Mouse (Mus musculus) liver, embryonic 11.5 days (tissue): ENCODE measurements around the gene Actn2. TPM values are rescaled to one million over a fixed set of nuclear protein-coding genes. Genes with fewer than 3 reads are reported as not detected.

Experiments used
- ATAC-seq: fragments of 200-750 bp; cut with Nextera tagmentation; replicated peaks from 2 replicates; pipeline ENCODE4 v1.8.0; 2017; ENCODE audit warnings: moderate number of reproducible peaks, mild to moderate bottlenecking, moderate TSS enrichment, moderate library complexity; ENCODE audit not compliant: low FRiP score
- DNase-seq: peaks from one replicate; pipeline ENCODE4 v3.0.0-alpha.2; 2017; ENCODE audit warnings: low spot score
- H3K27ac ChIP-seq: fragments of 300-500 bp; sonication (generic); 2 replicates; pipeline ENCODE4 v1.5.1; 2014; ENCODE audit warnings: mild to moderate bottlenecking, low read depth, low read length, control low read depth
- H3K27me3 ChIP-seq: fragments of 300-500 bp; sonication (generic); replicated peaks from 2 replicates; pipeline ENCODE4 v1.6.1; 2014; ENCODE audit warnings: low read length, mixed read lengths; ENCODE audit not compliant: control insufficient read depth, insufficient read depth
- H3K36me3 ChIP-seq: fragments of 300-500 bp; sonication (generic); 2 replicates; pipeline ENCODE4 v1.6.1; 2014; ENCODE audit warnings: mild to moderate bottlenecking, low read length, moderate library complexity, mixed read lengths; ENCODE audit not compliant: control insufficient read depth, insufficient read depth
- H3K4me1 ChIP-seq: fragments of 300-500 bp; sonication (generic); replicated peaks from 2 replicates; pipeline ENCODE4 v1.6.1; 2014; ENCODE audit warnings: low read length, mixed read lengths; ENCODE audit not compliant: control insufficient read depth, insufficient read depth
- H3K4me2 ChIP-seq: fragments of 300-500 bp; sonication (generic); 2 replicates; pipeline ENCODE4 v1.6.1; 2014; ENCODE audit warnings: mild to moderate bottlenecking, control low read depth, moderate library complexity
- H3K4me3 ChIP-seq: fragments of 300-500 bp; sonication (generic); 2 replicates; pipeline ENCODE4 v1.5.1; 2014; ENCODE audit warnings: low read depth, low read length, control low read depth
- H3K9ac ChIP-seq: fragments of 300-500 bp; sonication (generic); 2 replicates; pipeline ENCODE4 v1.6.1; 2014; ENCODE audit warnings: low read depth, low read length, control low read depth
- H3K9me3 ChIP-seq: fragments of 300-500 bp; sonication (generic); 2 replicates; pipeline ENCODE4 v1.6.1; 2016; ENCODE audit warnings: low read length, inconsistent platforms, mixed read lengths; ENCODE audit not compliant: control insufficient read depth
- WGBS: fragments of 180-500 bp; shearing (Covaris S2); extraction: QIAGEN DNeasy Blood & Tissue Kit; methylation state at CpG from one replicate; pipeline ENCODE4 v1.1.7; 2014; 5-methylcytosine and 5-hydroxymethylcytosine counted together
- polyA plus RNA-seq: library from polyadenylated mRNA; unstranded; fragments of >200 nt; fragmentation: Nextera tagmentation; extraction: Ambion mirVana; gene quantifications from 2 replicates; pipeline ENCODE4 v1.2.1, GENCODE M21; 2014

Gene Actn2
- polyA plus RNA-seq, 1 experiment from 2014 or later = 7.2 TPM

DNA sequence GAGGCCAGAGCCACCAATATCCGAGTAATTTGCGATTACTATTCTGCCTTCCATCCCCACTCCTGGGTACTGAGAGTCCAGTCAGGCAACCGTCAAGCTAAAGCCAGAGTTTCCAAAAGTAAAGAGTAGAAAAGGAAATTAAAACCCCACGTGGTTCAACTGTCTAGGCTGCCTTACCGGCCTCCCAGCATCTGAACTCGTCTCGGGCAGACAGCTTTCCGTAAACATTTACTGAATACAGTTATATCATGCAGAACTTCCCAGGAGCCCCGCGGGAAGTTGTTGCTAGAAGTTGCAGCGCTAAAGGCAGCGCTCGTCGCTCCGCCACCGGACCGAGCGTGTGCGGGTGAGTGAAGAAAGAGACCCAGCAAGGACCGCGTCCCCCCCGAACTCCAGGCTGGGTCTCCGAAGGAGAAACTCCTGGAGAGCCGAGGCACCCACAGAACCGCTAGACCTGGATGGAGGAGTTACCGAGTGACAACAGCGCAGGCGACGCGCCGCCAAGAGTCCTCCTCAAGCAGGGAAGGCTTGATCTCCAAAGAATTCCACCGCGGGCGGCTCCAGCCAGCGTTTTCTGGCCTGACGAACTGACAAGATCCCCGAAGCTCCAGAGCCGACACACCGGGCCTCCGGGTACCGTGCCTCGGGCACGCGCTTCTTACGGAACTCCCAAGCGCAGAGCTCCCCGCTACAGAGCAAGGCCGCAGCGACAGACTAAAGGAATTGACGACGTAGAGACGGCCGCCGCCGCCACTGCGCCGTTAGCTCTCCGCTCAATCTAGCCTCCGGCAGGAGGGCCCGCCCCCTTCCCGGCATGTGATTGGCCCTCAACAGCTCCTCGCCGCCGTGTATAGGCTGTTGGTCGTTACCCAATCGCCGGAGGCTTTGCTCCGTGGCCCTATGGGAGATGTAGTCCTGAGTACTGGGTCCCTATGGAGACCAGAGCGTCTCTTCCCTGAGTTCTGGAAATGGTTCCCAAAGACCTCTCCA, 82.9 kb downstream of the Actn2 start, which contains the start of gene Mtr:
TSS of gene Mtr (minus strand) at position 723 of the 990 bp plus-strand sequence.
- peak; percentile 100 for ATAC-seq
- DNase-seq = peak; percentile 89
- under 1% methylated on average over 69 of the region's 69 CpGs for WGBS
- H3K4me2 ChIP-seq = peak within 1 kb of the TSS; percentile 68
- peaks cover 8% of the 10 kb centered on the region for H3K9me3 ChIP-seq
- H3K9ac ChIP-seq = peak within 1 kb of the TSS; percentile 90
- peak within 1 kb of the TSS; percentile 88 for H3K4me3 ChIP-seq
- no peaks in the 10 kb centered on the region for H3K27me3 ChIP-seq
- H3K27ac ChIP-seq = peak within 1 kb of the TSS; percentile 82
- no peaks in the 10 kb centered on the region for H3K36me3 ChIP-seq
- H3K4me1 ChIP-seq = peaks cover 7% of the 10 kb centered on the region

DNA sequence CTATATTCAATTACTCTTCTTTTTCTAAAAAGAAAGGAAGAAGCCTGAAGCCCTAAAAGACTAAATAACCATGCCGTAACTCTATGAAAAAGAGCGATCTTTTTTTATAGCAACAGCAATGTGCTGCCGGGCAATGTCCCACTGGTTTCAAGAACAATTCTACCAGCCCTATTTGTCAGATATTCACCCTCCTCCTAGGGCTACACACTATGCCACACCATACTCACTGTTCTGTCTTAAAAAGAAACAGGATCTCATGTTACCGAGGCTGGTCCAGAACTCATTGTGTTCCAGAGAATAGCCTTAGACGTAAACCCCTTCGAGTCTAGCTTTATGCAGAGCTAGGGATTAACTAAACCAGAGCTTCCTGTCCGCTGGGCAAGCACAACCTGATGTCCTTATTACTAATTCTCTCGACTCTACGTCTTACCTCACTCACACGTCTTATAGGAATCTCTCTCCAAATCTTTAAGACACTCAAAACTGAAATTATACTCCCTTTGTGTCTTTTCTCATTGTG, 83.6 kb downstream of the Actn2 start:
- Histone ChIP-seq H3K27me3 (no peaks in the 10 kb centered on the region), H3K4me2 (peak overlapping the region; percentile 68), H3K36me3 (no peaks in the 10 kb centered on the region), H3K9me3 (peaks cover 8% of the 10 kb centered on the region), H3K4me3 (peak overlapping the region; percentile 88), H3K9ac (peak overlapping the region; percentile 90), H3K27ac (peak overlapping the region; percentile 82), H3K4me1 (peaks cover 7% of the 10 kb centered on the region)
- WGBS = 18% methylated on average over 10 of the region's 10 CpGs
- DNase-seq = peak; percentile 38
- ATAC-seq = no peak

DNA sequence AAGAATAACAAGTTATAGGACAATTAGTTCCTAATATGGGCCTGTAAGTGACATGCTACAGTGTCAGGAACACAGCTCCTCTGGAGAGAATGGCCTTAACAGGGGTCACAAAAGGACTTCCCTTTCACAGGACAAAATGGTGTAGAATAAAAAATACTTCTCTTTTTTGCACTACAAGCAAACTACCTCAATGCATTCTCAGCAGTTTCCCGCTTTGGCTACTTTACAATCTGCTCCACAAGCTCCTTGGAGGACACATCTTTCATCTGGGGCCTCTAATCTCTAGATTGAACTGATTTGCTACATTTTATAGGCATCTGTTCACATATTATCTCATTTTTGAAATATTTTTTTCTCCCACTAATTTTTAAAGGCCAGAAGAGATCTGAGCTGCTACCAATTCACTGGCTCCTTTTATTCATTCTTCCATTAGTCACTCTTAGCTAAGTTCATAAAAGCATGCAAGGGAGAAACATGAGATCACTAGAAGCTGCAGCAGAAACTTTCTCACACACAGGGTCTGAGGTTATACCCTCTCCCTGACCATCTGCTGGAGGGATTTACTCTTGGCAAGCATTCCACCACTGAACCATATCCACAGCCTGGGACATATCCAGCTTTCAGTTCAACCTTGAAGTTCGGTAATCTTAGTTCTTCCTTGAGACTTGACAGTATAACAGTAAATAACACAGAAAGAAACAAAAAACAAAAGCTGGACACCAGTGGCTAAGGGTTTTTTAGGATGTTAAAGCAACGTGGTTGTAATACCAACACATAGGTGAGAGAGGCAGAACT, 84.5 kb downstream of the Actn2 start:
- Histone ChIP-seq H3K4me3 (peak overlapping the region; percentile 88), H3K9me3 (peaks cover 2% of the 10 kb centered on the region; the same call in 1 of the 2 replicates), H3K27me3 (no peaks in the 10 kb centered on the region), H3K27ac (no peak overlapping the region), H3K9ac (peak overlapping the region; percentile 90), H3K4me2 (peak overlapping the region; percentile 68), H3K36me3 (peaks cover 2% of the 10 kb centered on the region; the same call in 1 of the 2 replicates), H3K4me1 (peaks cover 7% of the 10 kb centered on the region)
- no peak for DNase-seq
- 71% methylated on average over 3 of the region's 3 CpGs for WGBS
- no peak for ATAC-seq

DNA sequence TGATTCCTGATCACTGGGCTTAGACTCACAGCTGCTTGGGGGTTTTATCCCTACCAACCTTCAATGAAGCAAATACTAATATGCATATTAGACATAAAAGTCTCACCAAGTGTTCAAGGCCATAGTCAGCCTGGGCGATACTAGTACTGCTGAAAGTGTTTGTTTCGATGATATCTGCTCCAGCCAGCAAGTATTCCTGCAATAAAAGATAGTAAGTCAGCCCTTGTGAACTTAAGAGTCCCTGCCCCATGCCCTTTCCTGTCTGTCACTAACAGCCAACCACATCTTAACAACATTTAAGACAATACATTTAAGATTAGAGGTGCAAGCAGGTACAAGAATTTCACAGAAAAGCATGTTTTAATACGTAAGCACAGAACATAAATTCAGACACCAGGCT, 90.1 kb downstream of the Actn2 start:
- Histone ChIP-seq H3K27me3 (no peaks in the 10 kb centered on the region), H3K4me2 (no peak overlapping the region), H3K36me3 (peaks cover 15% of the 10 kb centered on the region; the same call in 1 of the 2 replicates), H3K27ac (no peak overlapping the region), H3K4me3 (no peak overlapping the region), H3K9ac (no peak overlapping the region), H3K9me3 (no peaks in the 10 kb centered on the region), H3K4me1 (peaks cover 3% of the 10 kb centered on the region; the same call in 1 of the 2 replicates)
- WGBS = 68% methylated on average over 3 of the region's 3 CpGs
- ATAC-seq (peak; percentile 74), DNase-seq (no peak)

GRCm38 (mm10) chr13:12249195-12249898, 91.2 kb downstream of the Actn2 start:
- Histone ChIP-seq H3K27ac (no peak overlapping the region; the same call in 1 of the 2 replicates), H3K4me3 (no peak overlapping the region), H3K4me1 (no peaks in the 10 kb centered on the region), H3K36me3 (peaks cover 15% of the 10 kb centered on the region; the same call in 1 of the 2 replicates), H3K27me3 (no peaks in the 10 kb centered on the region), H3K9ac (no peak overlapping the region), H3K4me2 (no peak overlapping the region), H3K9me3 (no peaks in the 10 kb centered on the region)
- DNase-seq (no peak), ATAC-seq (no peak)
- WGBS = 75% methylated on average over 8 of the region's 8 CpGs

- no peak overlapping the region for H3K9ac ChIP-seq
- H3K36me3 ChIP-seq = peaks cover 29% of the 10 kb centered on the region
- no peak overlapping the region for H3K4me3 ChIP-seq
- no peak overlapping the region for H3K4me2 ChIP-seq
- 91% methylated on average over 2 of the region's 2 CpGs for WGBS
- no peak overlapping the region for H3K27ac ChIP-seq
- no peaks in the 10 kb centered on the region for H3K4me1 ChIP-seq
- no peaks in the 10 kb centered on the region for H3K9me3 ChIP-seq
- no peak for DNase-seq
- H3K27me3 ChIP-seq = no peaks in the 10 kb centered on the region
- ATAC-seq = no peak
These were observed 94.6 kb downstream of the Actn2 start for GRCm38 (mm10) chr13:12245938-12246337.

- Histone ChIP-seq H3K27me3 (no peaks in the 10 kb centered on the region), H3K27ac (no peak overlapping the region), H3K9ac (no peak overlapping the region), H3K4me3 (no peak overlapping the region), H3K4me2 (no peak overlapping the region), H3K9me3 (no peaks in the 10 kb centered on the region), H3K36me3 (peaks cover 27% of the 10 kb centered on the region), H3K4me1 (no peaks in the 10 kb centered on the region)
- WGBS = 93% methylated on average over 4 of the region's 4 CpGs
- DNase-seq (no peak), ATAC-seq (no peak)
These were observed 96.6 kb downstream of the Actn2 start for GRCm38 (mm10) chr13:12243991-12244390.

DNA sequence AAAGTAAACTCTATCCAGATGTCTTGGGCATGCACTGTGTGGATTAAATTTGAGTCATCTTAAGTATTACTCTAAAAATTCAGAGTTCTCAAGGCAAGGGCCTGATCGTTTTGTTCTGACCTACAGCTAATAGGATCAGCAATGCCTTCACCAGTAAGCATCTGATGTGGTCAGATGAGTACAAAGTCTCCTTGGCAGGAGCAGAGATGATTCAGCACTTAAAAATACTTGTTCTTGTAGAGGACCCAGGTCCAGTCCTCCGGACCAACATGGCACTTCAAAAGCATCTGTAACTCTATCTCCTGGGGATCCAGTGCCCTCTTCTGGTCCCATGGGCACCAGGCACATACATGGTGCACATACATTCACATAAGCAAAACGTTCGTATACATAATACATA, 108.4 kb downstream of the Actn2 start:
- 91% methylated on average over 4 of the region's 4 CpGs for WGBS
- Histone ChIP-seq H3K9ac (no peak overlapping the region), H3K4me3 (no peak overlapping the region), H3K27me3 (no peaks in the 10 kb centered on the region), H3K4me2 (no peak overlapping the region), H3K9me3 (no peaks in the 10 kb centered on the region), H3K36me3 (peaks cover 24% of the 10 kb centered on the region), H3K27ac (no peak overlapping the region), H3K4me1 (no peaks in the 10 kb centered on the region)
- ATAC-seq (no peak), DNase-seq (no peak)
